Mouse (Mus musculus): Measurements from ENCODE around the gene Acadl.

The Acadl gene

GRCm38 (mm10) chr1:66839135-66839534 lies 23.9 kb downstream of the Acadl start:
- DNase-seq = no peak

GRCm38 (mm10) chr1:66838184-66839042 lies 24.7 kb downstream of the Acadl start:
- peak; percentile 55 to 83 for DNase-seq

- no peak for DNase-seq
Observed at GRCm38 (mm10) chr1:66837207-66837606, 25.9 kb downstream of the Acadl start.

GRCm38 (mm10) chr1:66832636-66833165 lies 30.4 kb downstream of the Acadl start:
- DNase-seq = no peak

GRCm38 (mm10) chr1:66831824-66832600 lies 31.1 kb downstream of the Acadl start:
- no peak for DNase-seq

GRCm38 (mm10) chr1:66829400-66830080 lies 33.5 kb downstream of the Acadl start:
- no peak for DNase-seq

GRCm38 (mm10) chr1:66821966-66822365 lies 41.1 kb downstream of the Acadl start:
- DNase-seq = no peak

- no peak for DNase-seq
Observed at GRCm38 (mm10) chr1:66820241-66820640, 42.8 kb downstream of the Acadl start.

GRCm38 (mm10) chr1:66817865-66818315 lies 45.2 kb downstream of the Acadl start:
- no peak for DNase-seq

- DNase-seq = peak; percentile 94 to 97
Observed at GRCm38 (mm10) chr1:66817453-66817839, 45.6 kb downstream of the Acadl start, which contains the start of gene Kansl1l. Gene Kansl1l (minus strand): TSS chr1:66817562.

GRCm38 (mm10) chr1:66816837-66817452 lies 46.1 kb downstream of the Acadl start:
- peak; percentile 85 to 89 for DNase-seq

GRCm38 (mm10) chr1:66815941-66816777 lies 46.9 kb downstream of the Acadl start:
- peak; percentile 47 to 50 for DNase-seq

- DNase-seq = no peak
Observed at GRCm38 (mm10) chr1:66814756-66815155, 48.3 kb downstream of the Acadl start.

GRCm38 (mm10) chr1:66813191-66813590 lies 49.9 kb downstream of the Acadl start:
- no peak for DNase-seq

- DNase-seq = no peak
Observed at GRCm38 (mm10) chr1:66806821-66807220, 56.3 kb downstream of the Acadl start.

GRCm38 (mm10) chr1:66805408-66805807 lies 57.7 kb downstream of the Acadl start:
- DNase-seq = no peak

- DNase-seq = no peak
Observed at GRCm38 (mm10) chr1:66804710-66805109, 58.4 kb downstream of the Acadl start.

GRCm38 (mm10) chr1:66797962-66798361 lies 65.1 kb downstream of the Acadl start:
- DNase-seq = no peak

GRCm38 (mm10) chr1:66792838-66793466 lies 70.1 kb downstream of the Acadl start:
- DNase-seq = no peak

GRCm38 (mm10) chr1:66782296-66782695 lies 80.8 kb downstream of the Acadl start:
- DNase-seq = no peak

- no peak for DNase-seq
Observed at GRCm38 (mm10) chr1:66781027-66781426, 82.0 kb downstream of the Acadl start.

Data from spleen, adult 18-20 months (tissue).